Mouse (Mus musculus) right cerebral cortex, postnatal 10 days (tissue): ENCODE data around the gene Reep6.

ENCODE experiments used
- DNase-seq, 2 experiments: peaks; one replicate each; pipeline ENCODE4 v3.0.0; 2021; ENCODE audit warnings: low spot score in 2 of 2

The Reep6 gene

DNA sequence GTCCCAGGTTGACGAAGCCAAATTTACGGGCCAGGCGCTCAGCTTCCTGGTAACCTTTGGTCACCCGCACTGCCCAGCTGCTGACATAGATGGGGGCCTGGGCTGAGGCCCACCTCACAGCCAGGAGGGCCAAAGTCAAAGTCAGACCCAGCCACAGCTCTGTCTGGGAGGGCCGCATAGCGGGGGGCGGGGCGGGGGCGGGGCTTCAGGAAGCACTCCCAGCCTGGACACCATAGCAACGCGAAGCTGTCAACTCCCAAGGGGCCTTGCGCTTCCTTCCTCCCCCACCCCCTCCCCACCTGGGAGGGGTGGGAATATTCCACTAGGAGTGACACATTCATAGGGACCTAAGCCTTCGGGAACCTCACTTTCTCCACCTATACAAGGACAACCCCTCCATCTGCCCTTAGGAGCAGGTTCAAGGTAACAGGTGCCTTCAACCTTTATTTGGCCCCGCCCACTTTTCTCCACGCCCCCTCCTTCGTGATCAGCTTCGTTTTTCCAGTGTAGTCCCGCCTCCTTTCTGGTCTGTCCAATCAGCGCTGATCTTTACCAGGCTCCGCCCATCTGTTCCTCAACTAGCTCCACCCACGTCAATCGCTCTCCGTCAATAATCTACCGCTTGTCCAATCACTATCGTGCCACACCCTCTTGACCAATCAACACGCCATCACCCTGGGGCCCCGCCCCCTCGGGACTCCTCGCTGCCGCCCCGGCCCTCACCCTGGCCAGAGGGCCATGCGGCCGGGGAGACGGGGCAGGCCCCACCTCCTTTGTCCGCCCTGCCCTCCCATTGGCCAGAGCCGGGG lies at the start of gene Reep6, which contains the start of gene Pcsk4:
Gene Reep6 (plus strand): TSS at position 681 of the 809 bp plus-strand sequence.
Gene Pcsk4 (minus strand): TSS at position 226 of the 809 bp plus-strand sequence.
- DNase-seq: peak; percentile 98

DNA sequence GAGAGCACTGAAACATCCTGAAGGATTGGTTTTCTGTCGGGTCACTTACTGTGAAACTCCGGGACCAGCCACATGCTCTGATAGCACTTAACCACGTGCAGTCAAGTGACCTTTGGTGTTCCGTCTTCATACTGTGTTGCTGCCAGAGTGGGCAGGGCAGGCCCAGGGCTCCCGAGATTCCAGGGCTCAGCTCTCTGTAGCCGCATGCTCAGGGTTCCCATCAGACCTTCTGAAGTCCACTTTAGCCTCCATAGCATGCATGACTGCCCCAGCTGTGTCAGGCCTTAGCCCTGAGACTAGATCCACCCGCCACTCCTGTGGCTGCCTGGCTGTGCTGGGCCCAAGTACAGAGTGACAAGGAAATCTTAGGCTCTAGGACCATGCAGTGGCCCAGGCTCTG lies 48.4 kb upstream of the Reep6 start:
- no peak for DNase-seq

DNA sequence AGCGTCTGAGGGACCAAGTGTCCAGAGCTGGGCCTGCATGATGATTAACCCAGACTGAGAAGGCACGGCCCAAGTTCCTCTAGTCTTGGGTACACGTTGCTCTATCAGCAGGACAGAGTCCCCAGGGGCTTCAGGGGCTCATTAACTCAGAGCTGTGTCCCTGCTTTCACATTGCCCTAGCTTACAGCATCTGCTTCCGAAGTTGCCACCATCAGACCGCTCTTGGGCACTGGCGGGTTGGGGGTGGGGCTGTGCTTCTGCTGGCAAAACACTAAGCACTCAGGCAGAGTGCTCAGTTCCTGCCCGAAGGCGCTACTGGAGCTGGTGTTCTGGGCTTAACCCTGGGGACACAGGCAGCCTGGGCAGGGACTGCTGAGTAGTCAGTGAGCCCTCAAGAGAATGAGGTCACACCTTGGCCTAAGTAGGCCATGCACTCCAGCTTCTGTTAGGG lies 47.8 kb upstream of the Reep6 start:
- DNase-seq: peak; percentile 57 to 59

DNA sequence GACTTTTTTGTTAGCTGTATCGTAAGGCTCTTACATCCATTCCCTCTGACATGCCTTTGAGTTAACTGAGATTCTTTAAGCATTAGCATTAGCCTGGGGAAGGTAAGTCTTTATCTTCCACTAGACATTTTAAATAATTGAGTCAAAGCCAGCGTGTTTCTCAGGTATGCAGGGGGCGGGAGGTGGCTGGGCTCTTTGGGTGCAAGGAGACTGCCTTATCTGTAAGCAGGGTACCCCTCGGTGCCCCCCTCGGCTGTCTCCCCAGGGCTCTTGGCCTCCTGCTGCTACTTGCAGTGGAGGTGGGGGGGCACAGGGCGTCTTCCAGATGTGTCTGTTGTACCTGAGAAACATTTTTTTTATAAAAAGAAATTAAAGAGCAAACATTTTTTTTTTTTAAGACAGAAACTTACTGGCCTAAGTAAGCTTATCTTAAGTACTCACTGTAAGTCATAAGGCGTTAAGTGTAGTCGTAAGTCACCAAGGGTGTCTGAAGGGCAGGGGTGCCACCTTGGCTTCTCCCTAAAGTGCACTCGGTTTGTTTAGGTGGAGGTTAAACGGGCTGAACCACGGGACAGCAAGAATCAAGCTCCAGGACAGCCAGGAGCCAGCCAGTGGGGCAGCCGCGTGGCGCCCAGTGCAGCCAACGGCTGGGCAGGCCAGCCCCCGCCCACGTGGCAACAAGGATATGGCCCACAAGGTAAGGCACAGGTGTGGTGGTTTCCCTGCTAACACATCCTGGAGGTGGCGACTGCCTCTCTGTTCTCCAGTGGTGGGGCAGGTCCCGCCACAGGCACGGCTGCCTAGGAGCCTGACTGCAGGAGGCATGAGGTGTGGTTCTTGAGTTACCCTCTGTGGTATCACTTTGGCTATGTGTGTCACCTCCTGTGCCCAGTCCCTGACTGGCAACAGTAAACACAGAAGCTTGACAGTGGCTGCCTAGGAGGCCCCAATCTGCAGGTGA lies 47.0 kb upstream of the Reep6 start:
- DNase-seq: no peak

DNA sequence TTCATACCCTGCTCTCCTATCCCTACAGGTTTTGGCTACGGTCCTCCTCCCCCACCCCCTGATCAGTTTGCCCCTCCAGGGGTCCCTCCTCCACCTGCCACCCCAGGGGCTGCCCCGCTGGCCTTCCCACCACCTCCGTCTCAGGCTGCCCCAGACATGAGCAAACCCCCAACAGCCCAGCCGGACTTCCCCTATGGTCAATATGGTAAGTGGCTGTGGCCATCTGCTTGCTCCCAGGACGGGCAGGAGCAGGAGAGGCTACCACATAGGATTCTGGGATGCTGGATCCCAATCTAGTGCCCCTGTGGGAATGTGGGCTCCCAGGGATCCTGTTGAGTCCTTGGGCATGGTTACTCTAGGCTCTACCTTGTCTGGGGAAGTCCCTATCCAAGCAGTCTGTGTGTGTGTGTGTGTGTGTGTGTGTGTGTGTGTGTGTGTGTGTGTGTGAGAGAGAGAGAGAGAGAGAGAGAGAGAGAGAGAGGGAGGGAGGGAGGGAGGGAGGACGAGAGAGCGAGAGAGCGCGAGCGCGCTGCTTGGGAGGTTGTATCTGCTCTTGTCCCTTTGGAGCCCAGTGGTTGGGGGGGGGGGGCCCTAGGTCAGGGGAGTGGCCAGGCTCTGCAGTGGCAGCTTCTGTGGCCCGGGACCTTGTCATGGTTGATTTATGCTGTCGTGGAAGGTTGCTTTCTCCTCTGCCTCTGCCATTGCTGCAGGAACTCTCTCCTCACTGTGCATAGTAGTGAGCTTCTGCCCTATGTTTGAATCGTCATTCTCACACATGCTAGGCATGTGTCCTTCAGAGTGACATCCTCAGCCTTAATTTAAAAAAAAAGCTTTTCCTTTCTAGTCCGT lies 44.3 kb upstream of the Reep6 start:
- DNase-seq: no peak

DNA sequence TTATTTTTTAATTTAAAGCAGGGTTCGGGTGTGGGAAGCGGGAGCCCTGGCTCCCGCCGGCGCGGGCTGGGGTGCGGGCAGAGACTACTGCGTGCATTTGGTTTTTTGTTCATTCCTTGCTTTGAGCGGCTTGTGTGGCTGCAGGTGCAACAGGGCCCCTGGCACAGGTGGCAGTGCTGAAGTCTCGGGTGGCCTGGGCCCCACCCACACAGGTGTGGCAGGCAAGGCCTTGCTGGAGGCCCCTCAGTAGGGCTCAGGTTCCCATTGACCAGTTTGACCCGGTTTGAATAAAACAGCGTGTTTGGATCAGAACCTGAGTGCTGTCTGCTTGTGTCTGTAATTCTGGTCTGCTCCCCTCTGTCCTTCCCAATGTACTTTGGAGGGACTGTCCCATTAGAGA lies 41.7 kb upstream of the Reep6 start:
- no peak for DNase-seq

DNA sequence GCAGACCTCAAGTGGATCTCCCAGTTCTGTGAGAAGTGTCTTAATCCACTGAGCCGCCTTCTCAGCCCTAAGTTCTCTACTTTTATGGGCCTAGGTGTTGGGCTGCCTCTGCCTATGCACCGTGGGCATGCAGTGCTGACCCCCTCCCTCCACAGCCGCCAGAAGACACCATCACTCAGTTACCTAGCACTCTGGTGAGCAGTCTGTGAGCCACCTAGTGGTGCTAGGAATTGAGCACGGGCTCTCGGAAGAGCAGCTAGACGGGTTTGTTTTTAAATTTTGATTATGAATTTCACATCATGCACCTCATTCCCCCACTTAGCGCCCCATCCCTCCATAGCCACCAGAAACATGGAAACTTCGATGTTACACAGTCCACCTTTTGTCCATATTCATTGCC lies 41.1 kb upstream of the Reep6 start:
- no peak for DNase-seq

DNA sequence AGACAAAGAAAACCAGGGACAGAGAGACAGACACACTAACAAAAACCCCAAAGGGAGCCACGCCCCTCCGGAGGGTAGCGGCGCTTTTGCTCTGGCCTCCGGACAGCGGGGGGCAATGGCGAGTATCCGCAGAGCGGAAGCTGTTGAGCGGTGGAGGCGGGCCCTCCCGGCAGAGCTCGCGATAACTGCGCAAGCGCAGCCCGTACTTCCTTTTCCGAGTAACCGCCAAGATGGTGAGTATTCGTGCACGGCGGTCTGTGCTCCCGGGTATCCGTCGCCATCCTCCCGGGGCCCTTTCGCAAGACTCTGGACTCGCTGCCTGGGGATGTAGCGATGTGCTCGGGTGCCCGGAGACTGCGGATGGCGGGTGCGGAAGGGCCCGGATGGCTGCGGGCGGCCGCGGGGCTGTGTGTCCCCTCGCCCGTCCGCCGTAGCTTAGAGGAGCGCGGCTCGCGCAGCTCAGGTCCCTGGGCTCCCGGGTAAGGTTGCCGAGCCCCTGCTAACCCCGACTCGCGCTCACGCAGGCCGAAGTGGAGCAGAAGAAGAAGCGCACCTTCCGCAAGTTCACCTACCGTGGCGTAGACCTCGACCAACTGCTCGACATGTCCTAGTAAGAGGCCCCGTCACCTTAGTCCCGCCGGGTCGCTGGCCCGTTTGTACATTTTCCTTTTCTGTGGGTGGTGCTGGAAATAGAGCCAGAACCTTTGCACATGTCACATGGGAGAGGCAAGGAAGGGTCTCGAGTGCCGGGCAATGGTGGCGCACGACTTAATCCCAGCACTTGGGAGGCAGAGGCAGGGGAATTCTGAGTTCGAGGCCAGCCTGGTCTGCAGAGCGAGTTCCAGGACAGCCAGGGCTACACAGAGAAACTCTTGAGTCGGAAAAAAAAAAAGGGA lies 37.3 kb upstream of the Reep6 start, which contains the start of gene Rps15:
Gene Rps15 (plus strand): TSS at position 203 of the 896 bp plus-strand sequence.
- DNase-seq: peak; percentile 96 to 97

DNA sequence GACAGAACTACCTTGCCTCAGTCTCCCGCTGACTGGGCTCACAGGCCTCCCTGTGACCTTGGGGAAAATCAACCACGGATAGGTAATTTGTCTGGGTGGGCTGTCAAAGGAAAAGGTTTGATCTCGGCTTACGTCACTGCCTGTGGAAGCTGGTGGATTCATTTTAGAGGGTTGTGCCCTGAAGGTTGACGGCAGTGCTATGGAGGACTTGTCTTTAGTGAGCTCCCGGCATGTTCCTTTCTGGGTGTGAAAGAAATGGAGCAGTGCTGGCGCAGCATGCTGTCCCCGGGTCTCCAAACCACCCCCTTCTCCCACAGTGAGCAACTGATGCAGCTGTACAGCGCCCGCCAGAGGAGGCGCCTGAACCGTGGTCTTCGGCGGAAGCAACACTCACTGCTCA lies 36.4 kb upstream of the Reep6 start:
- no peak for DNase-seq

DNA sequence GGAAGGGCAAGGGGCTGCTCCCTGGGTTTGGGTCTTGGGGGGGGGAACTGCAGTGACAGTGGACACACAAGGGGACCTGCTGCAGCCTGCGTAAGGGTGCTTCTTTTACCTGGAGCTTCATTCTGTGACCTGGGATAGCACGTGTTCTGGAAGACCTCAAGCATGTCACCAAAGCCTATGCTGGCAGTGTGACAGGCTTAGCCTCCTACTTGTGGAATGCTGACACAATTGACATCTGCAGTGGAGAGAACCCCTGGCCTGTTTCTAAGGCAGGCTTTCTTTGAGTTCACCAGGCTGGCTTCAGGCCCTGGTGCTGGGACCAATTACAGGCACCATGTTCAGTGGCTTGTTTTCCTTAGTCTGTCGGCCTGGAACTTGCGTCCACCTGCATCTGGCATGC lies 35.4 kb upstream of the Reep6 start:
- DNase-seq: no peak

DNA sequence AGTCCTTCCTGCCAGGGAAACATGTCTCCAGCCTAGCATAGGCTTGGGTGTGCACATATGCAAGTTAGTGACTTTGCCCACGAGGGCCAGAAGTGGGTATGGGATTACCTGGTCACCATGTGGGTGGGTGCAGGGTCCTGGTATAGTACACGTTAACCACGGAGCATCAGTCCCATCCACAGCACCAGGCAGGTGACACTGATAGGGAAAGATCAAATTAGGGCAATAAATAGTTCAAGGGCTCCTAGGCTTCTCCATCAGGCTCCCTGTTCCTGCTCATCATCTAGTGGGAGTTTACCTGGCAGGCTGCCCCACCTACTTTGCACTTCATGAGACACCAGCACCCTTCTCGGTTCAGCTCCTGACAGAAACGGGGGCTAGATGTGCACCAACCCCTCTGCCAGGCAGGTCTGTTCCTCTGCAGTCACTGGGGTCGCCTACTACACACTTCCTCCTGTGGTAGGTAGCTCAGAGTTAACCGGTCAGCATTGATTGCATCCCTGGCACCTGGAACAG lies 34.9 kb upstream of the Reep6 start:
- peak in 1 of 2 experiments; percentile 73 for DNase-seq

DNA sequence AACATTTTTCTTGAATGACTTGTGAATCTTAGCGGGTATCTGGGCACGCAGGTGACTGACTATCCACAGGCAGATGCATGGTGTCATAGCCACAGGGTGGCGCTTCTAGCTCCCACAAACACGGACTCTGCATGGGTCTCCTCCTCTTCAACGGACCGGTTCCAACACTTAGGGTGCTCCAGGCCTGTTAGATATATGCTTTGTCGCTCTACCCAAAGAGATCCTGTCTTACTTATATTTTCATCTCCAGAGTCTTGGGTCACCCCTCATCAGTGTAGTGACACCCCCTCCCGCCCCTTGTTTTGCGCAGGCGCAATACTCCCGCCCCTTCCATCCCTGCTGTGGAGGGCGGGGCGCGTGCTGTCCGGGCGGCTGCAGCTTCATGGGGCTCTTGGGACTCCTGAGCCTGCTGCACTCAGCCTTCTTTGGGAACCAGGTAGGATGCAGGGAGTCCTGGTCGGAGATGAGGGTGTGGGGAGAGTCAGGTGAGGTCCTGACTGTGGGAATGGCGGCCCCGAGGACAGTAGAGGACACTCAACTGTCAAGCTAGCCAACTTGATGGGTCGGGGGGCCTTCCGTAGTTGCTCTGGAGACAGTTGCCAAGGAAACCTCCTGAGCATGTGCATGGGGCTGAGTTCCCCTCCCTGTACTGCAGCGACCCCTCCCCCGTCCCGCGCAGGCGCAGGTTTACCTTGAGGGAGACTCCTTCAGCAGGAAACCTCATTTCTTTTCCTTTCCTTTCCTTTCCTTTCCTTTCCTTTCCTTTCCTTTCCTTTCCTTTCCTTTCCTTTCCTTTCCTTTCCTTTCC lies 33.9 kb upstream of the Reep6 start, which contains the start of gene Apc2:
Gene Apc2 (plus strand): TSS at position 360 of the 808 bp plus-strand sequence.
- DNase-seq: peak; percentile 90 to 92

DNA sequence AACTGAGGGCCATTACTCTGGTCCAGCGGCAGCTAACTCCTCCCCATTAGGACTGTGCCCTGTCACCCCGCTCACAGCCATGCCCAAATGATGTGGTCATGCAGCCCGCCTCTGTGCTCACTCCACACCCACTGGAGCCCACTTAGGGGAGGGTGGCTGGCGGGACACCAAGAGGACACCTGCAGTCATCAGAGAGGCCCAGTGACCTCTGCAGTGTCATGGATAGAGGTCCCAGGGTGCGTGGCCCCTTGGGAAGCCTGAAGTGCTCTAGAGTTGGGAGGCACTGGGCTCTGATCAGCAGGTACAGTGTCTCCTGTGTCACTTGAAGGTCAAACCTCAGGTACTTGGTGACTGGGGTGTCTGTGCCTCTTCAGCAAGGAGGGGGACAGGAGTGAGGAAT lies 32.9 kb upstream of the Reep6 start:
- peak in 1 of 2 experiments; percentile 66 for DNase-seq

DNA sequence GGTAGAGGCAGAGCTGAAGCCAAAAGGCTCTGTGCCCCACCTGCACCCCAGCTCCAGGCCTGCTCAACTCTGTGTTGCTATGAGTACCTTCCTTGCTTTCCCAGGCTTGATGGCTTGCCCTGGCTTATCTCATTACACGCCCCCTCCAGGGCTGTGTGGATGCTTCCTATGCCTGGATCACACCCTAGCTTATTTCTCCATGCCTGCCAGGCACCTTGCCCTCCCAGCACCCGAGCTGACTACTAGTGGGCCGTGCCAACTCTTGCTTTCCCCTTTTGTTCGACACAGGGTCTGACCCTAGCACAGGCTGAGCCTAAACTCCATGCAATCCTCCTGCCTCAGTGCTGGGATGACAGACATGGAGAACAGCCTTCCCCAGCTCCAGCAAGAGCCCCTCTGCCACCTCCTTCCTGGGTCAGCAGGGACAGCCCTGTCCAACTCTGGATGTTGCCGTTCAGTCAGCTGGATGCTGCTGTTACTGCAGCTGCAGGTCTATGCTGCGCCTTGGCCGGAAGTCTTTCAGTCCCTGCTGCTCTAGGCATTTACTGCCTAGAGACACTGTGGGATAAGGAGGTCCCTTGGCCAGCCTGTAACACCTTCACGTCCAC lies 32.1 kb upstream of the Reep6 start:
- DNase-seq: no peak

DNA sequence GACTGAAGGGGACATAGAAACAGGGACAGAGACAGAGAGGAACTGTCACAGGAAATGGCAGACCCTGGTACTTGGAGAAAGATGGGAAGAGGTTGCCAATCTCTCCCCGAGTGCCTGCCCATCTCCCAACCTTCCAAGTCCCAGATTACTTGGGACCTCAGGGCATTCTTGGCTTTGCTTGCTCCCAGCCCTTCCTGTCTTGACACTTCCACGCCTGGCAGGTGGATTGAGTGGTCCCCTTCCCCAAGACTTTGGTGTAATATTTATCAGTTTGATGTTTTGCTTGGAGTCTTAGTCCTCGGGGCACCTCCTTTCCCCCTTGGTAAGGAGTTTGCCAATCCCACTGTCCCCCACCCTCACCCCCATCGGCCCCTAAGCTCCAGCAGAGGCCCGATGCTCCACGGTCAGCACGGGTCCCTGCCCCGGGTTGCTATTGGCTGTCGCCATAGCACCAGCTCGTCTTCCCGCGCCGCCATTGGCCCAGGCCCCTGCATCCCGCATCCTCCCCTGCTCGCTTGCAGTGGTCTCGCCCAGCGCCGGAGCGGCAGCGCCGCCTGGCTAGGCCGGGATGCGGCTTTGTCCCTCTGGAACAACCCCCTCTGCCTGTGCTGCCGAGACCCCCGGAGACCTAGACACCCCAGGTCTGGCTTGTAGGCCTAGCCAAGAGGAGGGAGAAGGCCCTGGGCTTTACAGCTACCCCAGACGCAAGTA lies 31.0 kb upstream of the Reep6 start:
- peak; percentile 97 for DNase-seq

DNA sequence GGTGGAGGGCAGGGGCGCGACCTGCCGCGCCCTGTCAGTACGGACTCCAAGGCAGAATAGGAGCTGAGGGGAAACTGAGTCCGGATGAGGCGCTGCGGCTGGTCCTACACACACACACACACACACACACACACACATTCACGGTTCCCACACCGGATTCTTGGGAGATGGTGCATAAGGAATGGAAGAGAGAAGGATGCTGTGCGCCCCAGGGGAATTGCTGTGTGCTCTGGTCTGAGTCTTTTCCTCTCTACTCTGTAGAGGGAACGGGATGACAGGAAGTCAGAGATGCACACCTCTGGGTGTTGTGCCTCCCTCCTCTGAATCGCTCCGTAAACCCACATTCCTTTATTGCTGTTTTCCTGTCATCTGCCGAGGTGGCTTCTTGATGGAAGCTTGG lies 30.5 kb upstream of the Reep6 start:
- DNase-seq: no peak

DNA sequence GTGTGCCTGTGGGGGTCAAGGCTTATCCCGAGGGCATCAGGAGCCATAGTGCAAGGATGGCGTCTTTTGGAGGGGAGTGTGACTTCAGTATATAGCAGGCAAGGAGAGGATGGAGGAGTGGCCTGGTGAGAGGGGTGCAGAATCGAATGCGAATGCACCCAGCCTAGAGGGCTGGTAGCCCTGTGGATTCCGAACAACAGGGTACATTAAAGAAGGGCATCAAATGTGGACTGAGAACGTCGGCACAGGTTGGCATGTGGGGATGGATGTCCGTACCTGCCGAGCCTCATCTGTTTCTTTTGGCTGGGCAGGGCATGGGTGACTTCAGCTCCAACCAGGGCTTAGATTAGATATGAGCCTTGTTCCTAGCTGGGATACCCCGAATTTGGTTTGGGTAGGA lies 29.9 kb upstream of the Reep6 start:
- DNase-seq: no peak

DNA sequence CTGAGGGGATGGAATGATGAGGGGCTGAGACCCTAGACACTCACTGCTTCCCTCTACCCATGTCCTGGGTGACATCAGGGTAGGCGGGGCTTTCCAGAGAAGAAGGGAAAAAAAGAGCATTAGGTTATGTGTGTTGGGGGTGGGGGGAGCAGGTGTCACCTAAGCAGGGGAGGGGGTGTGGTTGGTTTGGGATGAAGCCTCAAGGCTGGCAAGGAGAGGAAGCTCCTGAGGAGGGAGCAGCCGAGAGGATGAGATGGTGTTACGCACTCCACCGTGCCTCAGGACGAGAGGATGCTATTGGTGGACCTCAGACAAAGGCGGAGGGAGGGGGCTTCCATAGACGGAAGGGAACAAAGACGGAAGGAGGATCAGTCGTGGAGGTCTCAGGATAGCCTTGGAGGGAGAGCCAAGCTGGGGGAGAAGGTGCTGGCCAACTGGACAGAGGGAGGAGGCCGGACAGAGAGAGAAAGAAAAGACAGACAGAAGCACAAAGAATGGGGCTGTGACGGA lies 29.0 kb upstream of the Reep6 start:
- DNase-seq: peak; percentile 82 to 90
